Mouse (Mus musculus) forebrain, embryonic 15.5 days (tissue): Measurements from ENCODE around the gene E2f8. TPM values are rescaled to one million over a fixed set of nuclear protein-coding genes. Genes with fewer than 3 reads are reported as not detected.

Experiments
- ATAC-seq: fragments of 200-750 bp; cut with Nextera tagmentation; replicated peaks from 2 replicates; pipeline ENCODE4 v1.8.0; 2017; ENCODE audit warnings: mild to moderate bottlenecking, moderate TSS enrichment, moderate library complexity
- H3K27ac ChIP-seq: fragments of 300-500 bp; sonication (generic); replicated peaks from 2 replicates; pipeline ENCODE4 v1.5.1; 2015; ENCODE audit warnings: mild to moderate bottlenecking, inconsistent platforms
- H3K27me3 ChIP-seq: fragments of 300-500 bp; sonication (generic); 2 replicates; pipeline ENCODE4 v1.6.1; 2015; ENCODE audit warnings: inconsistent platforms
- H3K36me3 ChIP-seq: fragments of 300-500 bp; sonication (generic); 2 replicates; pipeline ENCODE4 v1.6.1; 2015; ENCODE audit warnings: mild to moderate bottlenecking, inconsistent platforms
- H3K4me1 ChIP-seq: fragments of 300-500 bp; sonication (generic); 2 replicates; pipeline ENCODE4 v1.6.1; 2015; ENCODE audit warnings: inconsistent platforms
- H3K4me2 ChIP-seq: fragments of 300-500 bp; sonication (generic); replicated peaks from 2 replicates; pipeline ENCODE4 v1.6.1; 2015; ENCODE audit warnings: mild to moderate bottlenecking, inconsistent platforms
- H3K4me3 ChIP-seq: fragments of 300-500 bp; sonication (generic); 2 replicates; pipeline ENCODE4 v1.5.1; 2015; ENCODE audit warnings: mild to moderate bottlenecking, inconsistent platforms
- H3K9ac ChIP-seq: fragments of 300-500 bp; sonication (generic); replicated peaks from 2 replicates; pipeline ENCODE4 v1.6.1; 2015; ENCODE audit warnings: mild to moderate bottlenecking, inconsistent platforms
- H3K9me3 ChIP-seq: fragments of 300-500 bp; sonication (generic); 2 replicates; pipeline ENCODE4 v1.6.1; 2016; ENCODE audit warnings: inconsistent platforms
- WGBS: fragments of 180-500 bp; shearing (Covaris S2); methylation state at CpG from one replicate; pipeline ENCODE4 v1.1.7; 2015; ENCODE audit warnings: mixed read lengths; 5-methylcytosine and 5-hydroxymethylcytosine counted together
- polyA plus RNA-seq: library from polyadenylated mRNA; unstranded; fragments of >200 nt; fragmentation: Nextera tagmentation; extraction: Ambion mirVana; gene quantifications from 2 replicates; pipeline ENCODE4 v1.2.1, GENCODE M21; 2015

The E2f8 gene
- polyA plus RNA-seq, 1 experiment from 2014 or later, result 6.3 TPM

- no peak overlapping the region for H3K27ac ChIP-seq
- no peak overlapping the region for H3K4me3 ChIP-seq
- WGBS, result 75% methylated on average over 2 of the region's 2 CpGs
- no peak for ATAC-seq
- H3K4me2 ChIP-seq, result no peak overlapping the region
- no peaks in the 10 kb centered on the region for H3K27me3 ChIP-seq
- H3K4me1 ChIP-seq, result peaks cover 8% of the 10 kb centered on the region
- peaks cover 25% of the 10 kb centered on the region for H3K36me3 ChIP-seq
- H3K9ac ChIP-seq, result no peak overlapping the region
- no peaks in the 10 kb centered on the region for H3K9me3 ChIP-seq
These were observed 51.0 kb downstream of the E2f8 start for GRCm38 (mm10) chr7:48830395-48830794.

- 81% methylated on average over 5 of the region's 5 CpGs for WGBS
- H3K36me3 ChIP-seq, result peaks cover 36% of the 10 kb centered on the region
- H3K9me3 ChIP-seq, result no peaks in the 10 kb centered on the region
- no peak for ATAC-seq
- H3K4me2 ChIP-seq, result no peak overlapping the region
- H3K27ac ChIP-seq, result no peak overlapping the region
- H3K27me3 ChIP-seq, result no peaks in the 10 kb centered on the region
- H3K4me3 ChIP-seq, result no peak overlapping the region
- H3K4me1 ChIP-seq, result no peaks in the 10 kb centered on the region
- H3K9ac ChIP-seq, result no peak overlapping the region
These were observed 52.1 kb downstream of the E2f8 start for GRCm38 (mm10) chr7:48829177-48829910.

DNA sequence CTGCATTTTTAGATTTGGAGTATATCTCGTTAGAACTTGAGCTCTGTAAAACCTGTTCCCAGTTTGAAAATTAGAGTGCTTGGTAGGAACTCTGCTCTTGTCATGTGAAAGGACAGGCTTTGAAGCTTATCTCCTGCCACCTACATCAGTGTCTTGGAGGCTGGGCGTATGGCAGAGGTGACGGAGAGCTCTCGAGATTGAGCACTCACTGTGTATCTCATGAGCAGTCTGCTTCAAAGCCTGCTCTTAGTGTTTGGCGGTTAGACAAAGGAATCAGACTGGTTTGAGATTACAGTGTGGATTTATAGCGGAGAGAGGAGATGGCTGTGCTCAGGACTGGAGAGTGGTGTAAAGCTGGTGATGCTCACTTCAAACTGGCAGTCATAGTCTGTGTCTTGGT, 56.2 kb downstream of the E2f8 start:
- ATAC-seq, result no peak
- 92% methylated on average over 6 of the region's 6 CpGs for WGBS

GRCm38 (mm10) chr7:48824671-48825070, 56.7 kb downstream of the E2f8 start:
- no peak for ATAC-seq
- WGBS, result 95% methylated on average over 1 of the region's 1 CpGs
- no peaks in the 10 kb centered on the region for H3K4me1 ChIP-seq
- no peak overlapping the region for H3K27ac ChIP-seq
- H3K27me3 ChIP-seq, result no peaks in the 10 kb centered on the region
- peaks cover 63% of the 10 kb centered on the region for H3K36me3 ChIP-seq
- H3K4me3 ChIP-seq, result no peak overlapping the region
- no peaks in the 10 kb centered on the region for H3K9me3 ChIP-seq
- H3K4me2 ChIP-seq, result no peak overlapping the region
- H3K9ac ChIP-seq, result no peak overlapping the region

More for the DNA sequence above, 56.2 kb downstream of the E2f8 start:
- H3K4me2 ChIP-seq, result no peak overlapping the region
- peaks cover 63% of the 10 kb centered on the region for H3K36me3 ChIP-seq
- H3K9ac ChIP-seq, result no peak overlapping the region
- no peak overlapping the region for H3K4me3 ChIP-seq
- no peak overlapping the region for H3K27ac ChIP-seq
- H3K9me3 ChIP-seq, result no peaks in the 10 kb centered on the region
- no peaks in the 10 kb centered on the region for H3K4me1 ChIP-seq
- no peaks in the 10 kb centered on the region for H3K27me3 ChIP-seq

DNA sequence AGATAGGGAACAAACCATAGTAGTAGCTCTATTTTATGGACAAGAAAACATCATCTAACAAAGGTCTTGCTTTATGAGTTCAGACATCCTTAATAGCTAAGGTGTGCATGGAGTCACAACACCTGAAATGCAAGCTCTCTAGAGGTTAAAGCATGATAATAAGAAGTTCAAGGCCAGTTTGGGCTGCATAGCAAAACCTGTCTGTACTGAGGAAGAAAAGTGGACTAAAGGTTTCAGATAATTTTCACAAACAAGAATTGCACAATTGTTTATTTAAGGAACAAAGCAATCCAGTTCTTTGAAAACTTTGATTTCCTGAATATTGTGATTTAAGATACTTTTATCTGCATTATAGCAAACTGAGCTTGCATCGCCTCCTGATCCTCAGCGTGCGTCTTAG, 57.8 kb downstream of the E2f8 start:
- WGBS, result 97% methylated on average over 3 of the region's 3 CpGs
- Histone ChIP-seq H3K4me1 (no peaks in the 10 kb centered on the region), H3K27me3 (no peaks in the 10 kb centered on the region), H3K4me3 (no peak overlapping the region), H3K9me3 (no peaks in the 10 kb centered on the region), H3K9ac (no peak overlapping the region), H3K36me3 (peaks cover 70% of the 10 kb centered on the region), H3K4me2 (no peak overlapping the region), H3K27ac (no peak overlapping the region)
- no peak for ATAC-seq

GRCm38 (mm10) chr7:48821654-48822053, 59.7 kb downstream of the E2f8 start:
- H3K27ac ChIP-seq, result no peak overlapping the region
- peaks cover 66% of the 10 kb centered on the region for H3K36me3 ChIP-seq
- ATAC-seq, result no peak
- H3K9me3 ChIP-seq, result no peaks in the 10 kb centered on the region
- no peak overlapping the region for H3K4me3 ChIP-seq
- 76% methylated on average over 5 of the region's 5 CpGs for WGBS
- H3K4me1 ChIP-seq, result no peaks in the 10 kb centered on the region
- H3K4me2 ChIP-seq, result no peak overlapping the region
- no peak overlapping the region for H3K9ac ChIP-seq
- H3K27me3 ChIP-seq, result no peaks in the 10 kb centered on the region

Other genes starting within 250 kb of the E2f8 start
- not detected in 2 replicates for gene Mrgprb3, start 237.8 kb downstream of the E2f8 start, polyA plus RNA-seq
- 47.7 and 52.2 TPM in 2 replicates for gene Zdhhc13, start 92.6 kb downstream of the E2f8 start, polyA plus RNA-seq
- gene Csrp3, start 33.6 kb downstream of the E2f8 start, polyA plus RNA-seq, result 0.20 and 0.29 TPM in 2 replicates
- gene Nav2, start 27.1 kb upstream of the E2f8 start, polyA plus RNA-seq, result 24.6 and 27.3 TPM in 2 replicates